Mouse (Mus musculus) bone marrow macrophage, adult 2 months (primary cell): ENCODE measurements around the gene Sfswap.

Experiments
- CTCF ChIP-seq: IDR thresholded peaks from 2 replicates; pipeline ENCODE4 v1.5.1; 2012; ENCODE audit warnings: low read depth, mild to moderate bottlenecking, low read length, moderate library complexity
- POLR2A ChIP-seq: IDR thresholded peaks from 2 replicates; pipeline ENCODE4 v1.6.1; 2012; ENCODE audit warnings: mild to moderate bottlenecking, low read depth, low read length, borderline replicate concordance

- TF ChIP-seq CTCF = no peak
- TF ChIP-seq POLR2A = no peak
Measured at GRCm38 (mm10) chr5:129454802-129455528, 46.1 kb upstream of the Sfswap start.
